Mouse (Mus musculus) B cell, adult 2 months (primary cell): ENCODE data around the gene Iqch.
"Not testable (repeated sequence)": the region's sequence is repeated elsewhere in the genome, so short reads cannot be mapped to it uniquely, and the experiment has no call there.

Experiments
- DNase-seq, 2 experiments: peaks; one replicate each; pipeline ENCODE4 v3.0.0; 2022

The Iqch gene

DNA sequence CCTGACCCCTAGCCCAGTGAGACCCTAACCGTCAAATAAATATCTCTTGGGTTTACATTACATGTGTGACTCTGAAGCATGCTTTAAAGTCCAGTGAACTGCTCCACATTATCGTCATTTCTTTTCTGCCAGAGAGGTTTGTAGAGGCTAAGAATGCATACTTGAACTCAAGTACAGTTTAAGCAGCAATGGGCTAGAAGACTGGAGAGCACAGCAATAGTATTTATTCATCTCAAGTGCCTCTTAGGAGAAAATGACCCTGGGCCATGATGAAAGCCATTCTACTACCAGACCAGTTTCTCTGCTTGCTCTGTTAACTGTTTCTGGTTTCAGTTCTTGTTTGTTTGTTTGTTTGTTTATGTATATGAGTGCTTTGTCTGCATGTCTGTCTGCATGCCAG lies 38.9 kb downstream of the Iqch start:
- no peak for DNase-seq

DNA sequence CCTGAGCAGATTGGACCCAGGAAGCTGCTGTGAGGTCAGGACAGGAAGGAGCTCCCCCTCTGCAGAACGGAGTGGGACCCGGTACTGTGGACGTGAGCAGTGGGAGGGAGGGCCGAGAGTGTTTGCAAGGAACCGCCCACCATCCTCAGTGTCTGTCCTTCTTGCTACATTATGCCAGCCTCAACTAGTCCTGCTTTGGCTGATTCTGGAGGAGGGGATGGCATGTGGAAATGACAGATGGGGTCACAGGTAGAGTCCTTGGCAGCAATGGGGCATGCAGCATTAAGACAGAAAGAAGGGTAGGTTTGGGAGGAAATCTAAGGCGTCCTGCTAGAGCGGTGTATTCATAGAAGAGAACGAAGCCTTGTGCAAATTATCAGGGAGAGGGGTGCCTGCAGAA lies 40.4 kb downstream of the Iqch start:
- no peak for DNase-seq

DNA sequence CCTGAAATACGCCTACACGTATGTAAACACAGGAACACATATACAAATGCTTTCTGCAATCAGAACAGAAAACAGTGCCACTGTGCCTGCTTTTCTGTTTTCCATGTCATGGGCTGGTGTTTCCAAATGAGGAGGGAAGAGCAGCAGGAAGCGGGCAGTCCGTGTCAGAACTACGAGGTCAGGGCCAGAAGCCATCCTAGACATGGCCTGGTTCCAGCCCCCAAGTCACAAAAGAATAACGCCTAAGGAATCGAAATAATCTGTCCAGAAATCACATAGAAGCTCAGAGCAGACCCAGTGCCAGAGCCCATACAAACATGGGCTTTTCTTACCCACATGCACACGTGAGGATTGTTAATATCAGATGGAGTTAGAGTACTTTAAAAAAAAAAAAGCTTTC lies 45.4 kb downstream of the Iqch start:
- DNase-seq: no peak

DNA sequence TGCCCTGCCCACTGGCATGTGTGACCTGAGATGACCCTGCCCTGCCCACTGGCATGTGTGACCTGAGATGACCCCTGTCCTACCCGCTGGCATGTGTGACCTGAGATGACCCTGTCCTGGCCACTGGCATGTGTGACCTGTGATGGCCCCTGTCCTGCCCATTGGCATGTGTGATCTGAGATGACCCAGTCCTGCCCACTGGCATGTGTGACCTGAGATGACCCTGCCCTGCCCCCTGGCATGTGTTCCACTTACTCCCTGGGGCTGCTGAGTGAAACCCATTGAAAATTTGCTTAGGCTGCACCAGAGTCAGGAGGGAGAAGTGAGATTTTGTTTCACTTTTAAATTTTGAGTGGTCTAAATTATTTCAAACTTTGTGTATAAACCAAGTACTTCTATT lies 46.0 kb downstream of the Iqch start:
- no peak for DNase-seq

DNA sequence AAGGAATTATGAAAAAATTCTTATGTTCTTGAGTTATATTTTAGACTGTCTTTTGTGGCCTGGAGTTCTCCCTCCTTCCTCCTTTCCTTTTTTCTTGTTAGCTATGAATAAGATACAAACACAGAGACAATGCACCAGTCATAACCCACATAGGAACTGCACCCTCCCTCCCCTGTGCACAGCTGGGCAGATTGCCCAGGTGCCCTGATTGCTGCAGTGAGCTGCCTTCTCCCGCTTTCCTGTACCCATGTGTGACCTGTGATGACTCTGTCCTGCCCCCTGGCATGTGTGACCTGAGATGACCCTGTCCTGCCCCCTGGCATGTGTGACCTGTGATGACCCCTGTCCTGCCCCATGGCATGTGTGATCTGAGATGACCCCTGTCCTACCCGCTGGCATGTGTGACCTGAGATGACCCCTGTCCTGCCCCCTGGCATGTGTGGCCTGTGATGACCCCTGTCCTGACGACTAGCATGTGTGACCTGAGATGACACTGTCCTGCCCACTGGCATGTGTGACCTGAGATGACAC lies 46.8 kb downstream of the Iqch start:
- DNase-seq: no peak

DNA sequence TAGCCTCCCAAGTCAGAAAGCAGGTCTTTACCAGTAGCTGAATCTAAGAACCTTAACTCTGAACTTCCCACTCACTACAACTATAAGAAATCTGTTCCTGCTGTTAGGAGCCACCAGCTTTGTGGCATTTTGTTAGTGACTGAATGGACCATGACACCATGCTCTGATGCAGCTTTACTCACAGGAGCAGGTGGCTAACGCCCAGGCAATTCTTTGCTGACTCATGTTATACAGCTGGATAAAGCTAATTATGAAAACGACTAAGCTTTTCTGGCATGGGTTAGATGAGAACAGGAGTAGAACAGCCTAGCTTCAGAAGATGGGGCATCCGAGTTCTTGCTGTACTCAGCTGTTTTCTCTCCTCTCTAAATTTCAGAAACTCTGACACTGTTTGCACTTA lies 48.7 kb downstream of the Iqch start:
- DNase-seq: no peak

DNA sequence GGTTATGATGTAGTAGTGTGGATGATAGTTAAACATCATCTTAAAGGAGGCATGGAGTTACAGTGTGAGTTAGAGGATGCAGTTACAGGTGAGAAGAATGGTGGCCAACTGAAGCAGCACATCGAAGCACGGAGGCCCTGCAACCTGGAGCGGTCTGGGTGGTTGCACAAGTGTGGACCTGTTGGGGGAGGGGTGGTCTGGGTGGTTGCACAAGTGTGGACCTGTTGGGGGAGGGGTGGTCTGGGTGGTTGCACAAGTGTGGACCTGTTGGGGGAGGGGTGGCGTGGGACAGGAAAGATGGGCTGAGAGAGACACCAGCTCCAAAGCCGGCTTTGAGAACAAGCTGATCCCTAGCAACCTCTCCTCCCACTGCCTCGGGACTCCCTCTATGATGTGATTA lies 51.6 kb downstream of the Iqch start:
- DNase-seq: not testable (repeated sequence)

DNA sequence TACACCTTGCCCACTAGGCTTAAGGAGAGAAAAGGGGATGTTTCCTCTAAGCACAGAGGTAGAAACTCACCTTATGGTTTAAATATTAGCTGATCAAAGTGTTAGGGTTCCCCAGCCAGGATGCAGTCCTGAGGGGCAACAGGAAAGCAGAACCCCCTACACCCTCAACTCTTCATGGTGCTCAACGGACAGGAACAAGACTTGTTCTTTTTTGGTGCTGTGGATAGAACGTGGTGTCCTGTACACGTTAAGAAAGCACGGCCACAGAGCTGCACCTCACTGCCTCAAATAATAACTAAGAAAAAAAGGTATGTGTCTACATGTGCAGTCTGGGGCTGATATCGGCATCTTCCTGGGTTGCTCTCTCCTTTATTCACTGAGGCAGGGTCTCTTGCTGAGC lies 53.3 kb downstream of the Iqch start:
- no peak for DNase-seq

DNA sequence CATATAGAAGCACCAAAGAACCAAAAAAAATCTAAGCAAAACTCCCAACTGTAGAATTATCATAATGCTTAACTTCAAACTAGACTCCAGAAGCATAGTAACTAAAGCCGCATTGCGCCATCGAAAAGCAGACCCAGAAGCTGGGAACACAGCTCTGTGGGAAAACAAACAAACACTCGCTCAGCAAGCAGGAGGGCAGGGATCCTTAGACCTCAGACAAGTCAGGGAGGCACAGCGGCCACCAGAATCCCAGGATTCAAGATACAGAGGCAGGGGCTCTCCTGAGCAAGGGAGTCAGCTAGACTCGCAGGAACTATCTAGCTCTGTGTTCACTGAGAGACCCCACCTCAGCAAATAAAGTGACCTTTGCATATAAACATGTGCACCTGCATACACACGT lies 60.4 kb downstream of the Iqch start:
- no peak for DNase-seq

DNA sequence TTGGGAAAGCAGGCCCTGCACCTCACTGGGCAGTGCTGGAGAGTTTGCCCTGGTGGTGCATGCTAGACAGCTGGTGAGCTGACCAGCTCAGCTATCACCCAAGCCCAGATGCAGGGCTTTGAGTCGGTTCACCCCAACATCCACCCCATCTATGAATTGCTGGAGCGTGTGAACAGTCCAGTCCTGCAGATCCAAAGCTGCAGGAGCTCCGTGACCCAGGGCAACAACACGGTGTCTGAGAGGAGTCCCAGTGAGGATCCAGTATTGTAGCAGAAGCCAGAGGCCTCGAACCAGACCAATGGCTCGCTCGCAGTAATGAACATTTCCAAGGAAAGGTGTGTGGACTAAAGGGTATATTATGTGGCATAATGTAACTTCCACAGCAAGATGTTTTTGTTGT lies 61.0 kb downstream of the Iqch start:
- no peak for DNase-seq

DNA sequence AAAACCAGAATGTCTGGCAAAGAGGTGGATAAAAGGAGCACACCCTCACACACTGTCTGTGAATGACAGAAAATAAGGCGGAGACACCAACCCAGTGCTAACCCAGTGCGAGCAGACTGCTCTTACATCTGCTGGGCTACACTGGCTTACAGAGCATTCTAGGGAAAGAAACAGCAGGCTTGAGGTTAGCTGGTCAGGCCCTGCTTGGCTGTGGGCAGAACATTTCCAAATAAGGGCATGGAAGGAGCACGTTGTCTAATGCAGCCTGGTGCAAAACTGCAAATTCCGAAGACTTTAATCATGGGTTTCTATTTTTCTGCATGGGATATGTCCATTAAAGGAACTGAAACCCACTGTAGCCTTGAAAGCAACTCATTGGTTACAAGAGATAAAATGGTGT lies 64.8 kb downstream of the Iqch start:
- DNase-seq: no peak

DNA sequence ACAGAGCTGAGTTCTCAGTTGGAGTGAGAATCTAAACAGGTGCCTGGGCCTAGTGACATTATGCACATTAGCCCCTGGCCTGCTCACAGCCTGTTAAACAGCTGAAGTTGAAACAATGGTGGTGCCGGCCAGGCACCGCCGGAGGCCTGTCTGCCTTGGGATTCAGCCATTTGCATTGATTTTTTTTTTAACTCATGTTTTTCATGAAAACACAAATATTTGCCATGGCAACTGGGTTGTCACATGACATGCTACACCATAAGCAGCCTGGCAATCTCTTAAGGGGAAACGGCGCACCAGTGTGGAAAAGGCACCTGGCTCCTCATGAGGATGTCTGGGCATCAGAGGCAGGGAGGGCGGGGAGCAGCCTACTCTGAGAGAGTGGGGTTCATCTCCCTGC lies 67.3 kb downstream of the Iqch start:
- DNase-seq: no peak

DNA sequence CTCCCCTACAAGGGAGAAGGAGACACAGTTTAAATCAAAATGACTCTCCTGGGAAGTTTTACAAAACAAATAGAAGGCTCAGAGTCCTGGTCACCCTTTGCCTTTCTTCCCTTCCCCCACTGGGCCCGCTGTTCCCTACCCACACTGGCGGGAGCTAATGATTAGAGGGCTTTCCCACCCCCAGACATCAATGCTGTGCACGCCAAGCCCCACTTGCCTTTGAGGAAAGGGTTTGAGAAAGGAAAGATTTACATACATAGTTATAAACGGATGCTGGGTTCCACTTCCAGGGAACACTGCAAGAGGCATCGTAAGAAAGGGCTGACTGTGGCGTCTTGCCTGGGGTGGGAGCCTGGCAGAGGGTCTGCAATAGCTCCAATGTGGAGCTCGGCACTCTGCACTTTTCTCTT lies 67.9 kb downstream of the Iqch start:
- DNase-seq: no peak

DNA sequence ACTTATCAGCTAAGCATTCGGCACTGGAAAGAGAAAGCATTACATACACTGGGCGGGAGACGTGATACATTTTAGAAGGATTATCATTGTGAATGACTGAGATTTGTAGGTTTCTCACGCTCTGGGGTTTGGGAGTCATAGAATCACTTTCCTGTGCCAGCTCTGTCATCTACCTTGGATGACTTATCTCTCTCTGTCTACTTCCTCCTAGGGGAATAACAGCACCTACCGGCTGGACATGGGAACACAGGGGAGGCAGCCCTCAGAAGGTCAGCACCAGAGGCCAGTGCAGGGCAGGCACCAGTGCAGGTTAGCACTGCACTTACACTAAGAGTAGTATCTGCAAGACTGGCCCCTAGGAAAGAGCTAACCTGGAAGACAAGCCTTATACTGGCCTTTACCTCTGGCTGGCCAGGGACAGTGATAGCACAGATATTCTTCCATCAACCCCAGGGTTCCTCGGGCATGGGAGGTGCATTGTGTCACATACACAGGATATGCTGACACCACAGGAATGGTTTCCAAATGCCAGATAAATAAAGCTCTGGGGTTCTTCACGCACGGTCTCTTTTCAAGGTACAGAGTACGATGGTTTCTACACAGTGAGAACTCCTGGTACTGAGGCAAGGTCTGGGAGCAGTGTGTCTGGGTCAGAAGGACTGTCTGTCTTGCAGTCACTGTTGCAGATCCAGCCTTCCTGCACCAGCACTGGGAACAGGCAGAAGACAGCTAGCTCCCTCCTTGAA lies 69.2 kb downstream of the Iqch start:
- no peak for DNase-seq

DNA sequence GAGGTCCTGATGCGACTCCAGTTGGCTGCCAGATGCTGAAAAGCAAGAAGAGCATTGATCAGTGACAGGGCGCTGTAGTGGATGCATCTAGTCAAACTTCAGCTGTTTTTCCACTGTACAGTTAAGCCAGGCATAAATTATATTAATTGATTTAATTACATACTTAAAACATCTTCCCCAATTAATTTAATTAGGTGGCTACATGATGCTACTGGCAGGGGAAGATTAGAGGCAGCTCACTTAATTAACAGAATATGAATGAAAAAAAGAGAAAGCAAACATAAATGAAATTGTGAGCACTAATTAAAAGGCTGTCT lies 78.4 kb downstream of the Iqch start:
- DNase-seq: no peak

DNA sequence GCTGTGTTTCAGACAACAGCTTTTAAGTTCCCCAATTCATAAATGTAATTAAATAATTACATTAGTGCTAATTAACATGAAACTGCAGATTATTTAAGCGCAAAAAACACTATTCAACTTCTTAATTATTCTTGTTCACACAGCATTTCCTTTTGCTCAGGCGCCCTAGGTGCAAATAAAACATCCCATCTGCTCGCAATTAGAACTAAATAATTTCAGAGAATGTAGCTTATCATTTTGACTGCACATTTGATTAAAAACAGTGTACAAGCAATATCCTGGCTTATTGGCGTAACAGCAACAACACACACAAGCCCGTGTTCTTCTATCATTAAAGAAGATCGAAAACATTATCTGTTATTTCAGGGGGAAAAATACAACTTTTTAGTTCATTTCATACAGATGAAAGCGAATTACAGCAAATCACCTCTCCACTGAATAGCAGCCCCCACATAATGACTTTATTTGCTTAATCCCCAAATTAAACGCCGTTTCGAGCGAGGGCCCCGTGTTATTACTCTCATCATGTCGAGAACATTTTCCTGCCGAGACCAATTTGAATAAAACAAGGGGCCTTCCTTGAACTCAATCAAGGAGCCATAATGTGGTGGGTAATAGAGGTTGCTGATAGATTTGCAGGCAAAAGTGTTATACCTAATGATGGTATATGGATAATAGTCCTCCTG lies 78.9 kb downstream of the Iqch start:
- no peak for DNase-seq

DNA sequence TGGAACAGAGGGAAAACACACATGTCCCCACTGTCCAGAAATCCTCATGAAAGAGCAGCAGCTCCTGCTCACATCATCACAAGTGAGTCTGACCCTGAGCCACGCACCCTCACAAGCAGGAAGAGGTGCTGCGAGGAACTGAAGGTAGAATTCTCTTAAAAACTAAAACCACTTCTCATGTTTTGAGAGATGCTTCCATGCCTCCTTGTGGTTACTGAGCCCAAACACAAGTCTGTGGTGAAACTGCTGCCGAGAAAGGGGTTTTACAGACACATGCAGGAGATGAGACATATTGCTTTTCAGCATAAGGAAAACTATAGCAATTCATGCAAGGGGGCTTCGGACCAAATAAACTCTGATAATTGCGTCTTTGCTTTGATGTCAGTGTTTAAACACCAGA lies 89.4 kb downstream of the Iqch start:
- DNase-seq: no peak

DNA sequence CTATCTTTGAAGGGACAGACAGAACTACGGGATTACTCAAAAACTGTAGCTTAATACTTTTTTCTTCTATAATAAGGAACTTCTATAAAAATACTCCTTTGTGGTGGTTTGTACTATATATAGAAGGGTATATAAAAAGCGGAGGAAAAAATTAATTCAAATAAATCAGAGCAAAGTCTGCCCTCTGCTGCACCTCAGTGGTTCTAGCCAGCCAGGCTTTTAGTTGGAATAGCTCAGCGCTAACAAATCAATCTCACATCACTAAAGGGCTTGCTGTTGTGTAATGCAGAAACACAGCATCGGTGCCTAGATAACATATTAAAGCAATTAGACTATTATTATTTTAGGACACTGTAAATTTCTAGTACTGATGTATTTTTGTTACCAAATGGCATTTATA lies 91.3 kb downstream of the Iqch start:
- no peak for DNase-seq

DNA sequence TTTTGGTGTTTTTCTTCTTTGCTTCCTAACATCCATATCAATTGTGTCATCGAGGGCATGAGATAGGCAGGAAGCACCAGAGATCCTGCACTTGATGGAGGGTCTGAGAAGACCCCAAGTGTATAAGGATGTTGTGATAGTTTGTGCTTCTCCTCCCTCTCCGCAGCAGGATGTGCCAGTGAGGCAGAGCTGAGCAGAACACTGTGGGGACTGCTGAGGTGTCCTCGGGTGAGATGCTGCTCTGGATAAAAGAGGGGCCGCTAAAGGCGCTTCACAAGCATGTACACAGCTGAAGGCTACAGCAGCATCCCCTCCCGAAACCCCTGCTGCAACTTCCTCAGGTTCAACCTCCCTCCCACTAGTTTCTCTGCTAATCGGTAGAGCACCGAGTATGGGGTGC lies 95.2 kb downstream of the Iqch start:
- DNase-seq: no peak

DNA sequence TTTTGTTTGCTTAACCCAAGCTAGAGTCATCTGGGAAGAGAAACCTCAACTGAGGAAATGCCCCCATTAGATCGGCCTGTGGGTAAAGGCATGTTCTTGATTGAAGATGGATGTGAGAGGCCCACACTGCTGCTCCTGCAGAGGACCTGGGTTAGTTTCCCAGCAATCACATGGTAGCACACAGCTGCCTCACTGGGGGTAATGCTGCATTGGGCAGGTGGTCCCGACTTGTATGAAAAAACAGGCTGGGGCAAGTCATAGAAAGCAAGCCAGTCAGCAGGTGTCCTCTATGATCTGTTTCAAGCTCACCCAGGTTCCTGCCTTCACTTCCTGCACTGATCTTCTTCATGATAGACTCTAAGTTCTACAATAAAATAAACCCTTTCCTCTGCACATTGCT lies 98.4 kb downstream of the Iqch start:
- DNase-seq: no peak

DNA sequence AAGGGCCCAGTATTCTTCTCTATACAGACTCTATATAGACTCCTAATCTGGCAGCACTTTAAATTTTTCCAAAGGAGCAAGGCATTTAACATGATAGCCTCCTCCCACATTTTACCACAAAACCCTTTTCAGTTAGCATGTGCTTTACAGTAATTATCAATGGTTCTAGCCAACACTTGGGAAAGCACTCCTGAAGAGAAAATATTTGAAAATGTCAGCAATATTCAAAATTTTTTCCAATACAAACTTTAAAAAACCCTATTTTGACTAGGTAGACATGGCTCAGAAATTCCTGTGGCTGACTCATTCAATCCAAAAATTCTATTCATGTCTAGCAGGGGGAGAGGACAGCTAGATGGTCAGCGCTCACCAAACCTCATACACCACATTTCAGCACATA lies 100.8 kb downstream of the Iqch start:
- no peak for DNase-seq

DNA sequence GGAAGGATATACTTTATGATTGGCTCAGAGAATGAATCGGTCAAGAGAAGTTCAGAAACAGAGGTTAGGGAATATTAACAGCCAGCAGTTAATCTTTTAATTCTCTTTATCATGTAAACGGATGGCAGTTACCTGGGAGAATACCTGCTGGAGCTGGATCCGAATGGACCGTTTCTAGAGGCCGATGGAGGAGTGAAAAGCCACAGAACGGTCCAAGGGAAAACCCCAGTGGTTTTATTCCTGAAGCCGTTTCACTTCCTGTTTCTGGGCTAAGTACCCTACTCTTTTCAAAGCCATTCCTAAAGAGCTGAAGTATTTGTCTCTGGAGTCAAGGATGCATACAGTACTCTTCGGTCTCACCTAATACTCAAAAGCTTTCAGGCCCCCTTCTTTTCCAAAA lies 102.4 kb downstream of the Iqch start:
- DNase-seq: no peak

DNA sequence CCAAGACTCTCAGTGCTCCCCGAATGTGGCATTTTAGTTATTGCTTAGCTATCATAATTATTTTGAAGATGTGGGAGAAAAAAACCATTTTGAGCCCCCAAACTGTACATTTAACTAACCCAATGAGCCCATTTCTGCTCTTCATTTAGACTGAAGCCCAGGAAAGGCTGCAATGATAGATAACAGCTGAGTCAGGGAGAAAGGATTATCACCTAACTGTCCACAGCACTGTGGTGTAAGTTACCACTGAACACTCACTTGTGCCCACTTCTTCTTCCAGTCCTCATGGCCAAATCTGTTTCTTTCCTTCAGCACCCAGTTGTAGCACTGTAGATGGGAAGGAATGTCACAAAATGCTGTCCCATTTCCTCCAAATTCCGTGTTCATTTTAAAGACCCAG lies 106.5 kb downstream of the Iqch start:
- no peak for DNase-seq

DNA sequence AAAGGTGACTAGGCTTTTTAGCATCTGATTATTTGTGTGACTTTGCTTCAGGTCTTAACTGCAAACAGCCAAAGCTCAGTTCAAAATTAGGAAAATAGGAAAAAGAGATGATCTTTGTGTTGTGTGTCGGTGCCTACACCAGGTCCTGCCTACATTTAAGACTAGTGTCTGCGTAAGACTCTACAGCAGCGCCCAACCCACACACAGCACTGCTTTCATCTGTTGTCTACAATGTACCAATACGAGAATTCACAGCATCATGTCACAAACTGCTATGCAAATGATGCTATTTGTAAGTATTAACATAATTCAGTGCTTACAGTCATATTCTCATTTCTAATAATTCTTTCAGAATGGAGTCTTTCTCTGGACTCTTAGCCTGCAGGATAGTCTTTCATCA lies 108.5 kb downstream of the Iqch start:
- DNase-seq: no peak

DNA sequence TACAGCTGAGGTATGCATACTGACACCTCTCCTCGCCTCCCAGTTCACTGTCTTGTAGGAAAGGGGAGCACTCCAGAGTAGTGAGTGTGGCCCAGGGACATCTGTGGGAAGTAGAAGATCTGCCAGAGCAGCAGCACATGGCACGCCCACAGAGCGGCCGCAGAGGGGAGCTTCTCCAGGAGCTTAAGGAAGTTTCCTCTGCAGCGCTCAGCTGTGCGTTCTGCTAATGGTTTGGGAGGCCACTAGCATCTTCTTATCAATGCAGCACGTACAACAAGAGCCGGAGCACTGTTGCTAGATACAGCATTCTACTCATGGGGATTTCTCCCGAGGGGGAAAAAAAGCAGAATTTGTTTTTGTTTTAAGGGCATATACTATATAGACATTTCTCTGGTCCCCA lies 110.0 kb downstream of the Iqch start:
- no peak for DNase-seq
